Mouse (Mus musculus) cerebellum, adult 2 months (tissue): ENCODE data around the gene Nlrp4e. TPM values are rescaled to one million over a fixed set of nuclear protein-coding genes. Genes with fewer than 3 reads are reported as not detected.
"Not testable (repeated sequence)": the region's sequence is repeated elsewhere in the genome, so short reads cannot be mapped to it uniquely, and the experiment has no call there.

ENCODE experiments used
- DNase-seq, 2 experiments: peaks; one replicate each; pipeline ENCODE4 v3.0.0; 2021
- H3K27ac ChIP-seq: fragments of 200-500 bp; 2 replicates; pipeline ENCODE4 v1.5.1; 2012; ENCODE audit warnings: low read length, control low read depth, inconsistent platforms; ENCODE audit not compliant: insufficient read depth
- H3K27me3 ChIP-seq: fragments of 200-500 bp; 2 replicates; pipeline ENCODE4 v1.6.1; 2012; ENCODE audit warnings: inconsistent platforms, mild to moderate bottlenecking, low read length, moderate library complexity; ENCODE audit not compliant: control insufficient read depth, insufficient read depth
- H3K4me1 ChIP-seq: fragments of 200-500 bp; 2 replicates; pipeline ENCODE4 v1.6.1; 2011; ENCODE audit warnings: low read length; ENCODE audit not compliant: control insufficient read depth, insufficient read depth
- H3K4me3 ChIP-seq: fragments of 200-500 bp; replicated peaks from 2 replicates; pipeline ENCODE3; 2011; ENCODE audit warnings: mild to moderate bottlenecking, low read depth, low read length, control low read depth; ENCODE audit not compliant: insufficient read depth
- CTCF ChIP-seq: fragments of 200-500 bp; IDR thresholded peaks from 2 replicates; pipeline ENCODE4 v1.5.1; 2011; ENCODE audit warnings: low read depth, mild to moderate bottlenecking, control low read depth, low read length, moderate library complexity, borderline replicate concordance; ENCODE audit not compliant: insufficient read depth
- POLR2A ChIP-seq: fragments of 200-500 bp; IDR thresholded peaks from 2 replicates; pipeline ENCODE4 v1.6.1; 2011; ENCODE audit warnings: low read length, control low read depth, borderline replicate concordance; ENCODE audit not compliant: insufficient read depth
- WGBS: fragments of 180-500 bp; shearing (Covaris S2); methylation state at CpG from one replicate; pipeline ENCODE4 v1.1.7; 2018; 5-methylcytosine and 5-hydroxymethylcytosine counted together
- polyA plus RNA-seq: library from polyadenylated mRNA; depleted of rRNA; stranded (reverse); fragments of >200 nt; gene quantifications from 2 replicates; pipeline ENCODE4 v1.2.3, GENCODE M21; 2012; rRNA removed

The Nlrp4e gene
- not detected in 2 replicates for polyA plus RNA-seq

DNA sequence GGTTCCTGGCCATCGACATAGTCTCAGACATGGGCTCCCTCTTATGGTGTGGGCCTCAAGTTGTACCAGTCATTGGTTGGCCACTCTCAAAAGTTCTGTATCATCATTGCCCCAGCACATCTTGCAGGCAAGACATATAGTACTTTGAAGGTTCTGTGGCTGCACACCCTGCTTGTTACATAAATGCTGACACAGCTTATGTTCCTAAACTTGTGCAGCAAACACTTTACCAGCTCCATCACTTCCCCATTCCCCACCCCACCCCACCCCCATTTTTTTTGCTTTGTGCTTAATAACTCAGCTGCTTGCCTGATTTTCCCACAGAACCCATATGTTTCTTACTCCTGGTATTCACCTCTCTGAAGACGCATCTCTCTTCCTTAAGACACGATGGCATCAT lies at the start of gene Nlrp4e:
Nlrp4e (plus strand) TSS at position 301 of the 400 bp plus-strand sequence.
- not testable (repeated sequence) for H3K27ac ChIP-seq, H3K27me3 ChIP-seq, H3K4me3 ChIP-seq, DNase-seq, H3K4me1 ChIP-seq
- WGBS: 74% methylated on average over 3 of the region's 3 CpGs

DNA sequence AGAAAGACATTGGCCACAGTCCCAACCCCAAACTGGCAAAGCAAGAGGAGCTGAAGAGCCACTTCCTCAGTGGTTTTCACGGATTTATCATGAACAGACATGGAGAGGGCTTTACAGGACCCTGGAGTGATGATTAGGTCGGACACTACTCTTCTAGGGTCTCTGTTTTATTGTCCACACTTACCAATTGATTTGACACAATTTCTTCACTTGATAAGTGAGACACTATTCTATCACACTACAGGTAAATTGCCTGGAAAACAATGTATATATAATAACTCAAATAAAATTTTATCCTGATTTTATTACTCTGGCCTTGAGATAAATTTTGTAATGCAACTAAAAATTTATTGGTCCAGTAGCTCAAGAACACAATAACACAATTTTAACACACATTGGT lies 49.4 kb upstream of the Nlrp4e start, which contains the start of gene Vmn1r166:
Vmn1r166 (minus strand) TSS at position 101 of the 400 bp plus-strand sequence.
- not testable (repeated sequence) for H3K27ac ChIP-seq, H3K4me3 ChIP-seq, H3K27me3 ChIP-seq, H3K4me1 ChIP-seq, DNase-seq
- WGBS: no CpG with 5 or more reads among the region's 2 CpGs

DNA sequence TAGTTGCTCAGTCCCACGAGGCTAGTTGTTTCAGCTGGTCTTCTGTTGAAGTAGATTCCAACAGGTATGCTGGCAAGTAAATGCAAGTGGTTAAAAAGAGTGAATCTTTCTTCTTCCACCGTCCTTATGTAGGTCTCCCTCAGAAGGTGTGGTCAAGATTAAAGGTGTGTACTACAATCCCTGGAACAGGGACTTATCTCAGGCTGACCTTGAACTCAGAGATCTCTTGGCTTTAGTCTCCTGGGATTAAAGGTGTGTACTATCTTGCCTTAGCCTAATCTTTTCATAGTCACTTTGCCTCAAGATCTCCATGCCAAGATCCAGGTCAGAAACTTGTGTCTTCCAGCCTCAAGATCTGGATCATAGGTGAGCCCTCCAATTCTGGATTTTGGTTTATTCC lies 22.2 kb upstream of the Nlrp4e start, which contains the start of gene Gm6902:
Gm6902 (minus strand) TSS at position 101 of the 400 bp plus-strand sequence.
- H3K4me3 ChIP-seq, H3K27me3 ChIP-seq, DNase-seq, H3K4me1 ChIP-seq, H3K27ac ChIP-seq: not testable (repeated sequence)
- WGBS: no CpG with 5 or more reads among the region's 2 CpGs

DNA sequence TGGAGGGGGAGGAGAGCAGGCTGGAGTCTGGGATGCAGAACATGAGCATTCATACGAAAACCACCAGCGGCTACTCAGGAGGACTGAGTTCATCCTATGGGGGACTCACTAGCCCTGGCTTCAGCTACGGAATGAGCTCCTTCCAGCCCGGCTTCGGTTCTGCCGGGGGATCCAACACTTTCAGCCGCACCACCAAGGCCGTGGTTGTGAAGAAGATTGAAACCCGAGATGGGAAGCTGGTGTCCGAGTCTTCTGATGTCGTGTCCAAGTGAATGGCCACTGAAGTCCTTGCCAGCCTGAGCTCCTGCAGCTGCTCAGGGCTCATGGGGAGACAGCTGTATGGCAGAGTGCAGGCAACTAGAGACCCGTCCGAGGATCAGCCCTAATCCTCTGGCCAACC lies 57.3 kb downstream of the Nlrp4e start:
- not testable (repeated sequence) for H3K27me3 ChIP-seq, H3K4me3 ChIP-seq, H3K27ac ChIP-seq, H3K4me1 ChIP-seq, DNase-seq
- WGBS: 90% methylated on average over 13 of the region's 13 CpGs

GRCm38 (mm10) chr7:23385589-23385988 lies 84.6 kb downstream of the Nlrp4e start, which contains the start of gene Nlrp5:
Gene Nlrp5, plus strand, starts transcription at chr7:23385889.
- H3K4me1 ChIP-seq: no peaks in the 10 kb centered on the region
- H3K27ac ChIP-seq: no peak within 1 kb of the TSS
- no peak for DNase-seq
- TF ChIP-seq CTCF (no peak), POLR2A (no peak)
- WGBS: 68% methylated on average over 10 of the region's 10 CpGs
- H3K27me3 ChIP-seq: no peaks in the 10 kb centered on the region
- no peak within 1 kb of the TSS for H3K4me3 ChIP-seq

Other genes with a start within 250 kb of the Nlrp4e start
- gene Vmn1r163, start 245.7 kb upstream of the Nlrp4e start, polyA plus RNA-seq: not detected in 2 replicates
- gene Gm8720, start 233.7 kb upstream of the Nlrp4e start, polyA plus RNA-seq: not detected in 2 replicates
- not detected in 2 replicates for gene Gm10662, start 156.7 kb upstream of the Nlrp4e start, polyA plus RNA-seq
- gene Vmn1r165, start 83.9 kb upstream of the Nlrp4e start, polyA plus RNA-seq: not detected in 2 replicates
- gene Vmn1r166, start 49.5 kb upstream of the Nlrp4e start, polyA plus RNA-seq: not detected in 2 replicates
- gene Gm6902, start 22.3 kb upstream of the Nlrp4e start, polyA plus RNA-seq: not detected in 2 replicates
- gene Nlrp5, start 84.7 kb downstream of the Nlrp4e start, polyA plus RNA-seq: not detected in 2 replicates
- gene Vmn1r167, start 206.0 kb downstream of the Nlrp4e start, polyA plus RNA-seq: not detected in 2 replicates
- gene Vmn1r168, start 238.5 kb downstream of the Nlrp4e start, polyA plus RNA-seq: not detected in 2 replicates